Mouse (Mus musculus) testis, adult 2 months (tissue): ENCODE results near the gene Oip5.

Source experiments
- CTCF ChIP-seq: fragments of 200-500 bp; IDR thresholded peaks from 2 replicates; pipeline ENCODE4 v1.5.1; 2012; ENCODE audit warnings: low read depth, mild to moderate bottlenecking, inconsistent platforms, low read length, moderate library complexity; ENCODE audit not compliant: control insufficient read depth, insufficient read depth, insufficient replicate concordance
- POLR2A ChIP-seq: fragments of 200-500 bp; IDR thresholded peaks from 2 replicates; pipeline ENCODE4 v1.6.1; 2012; ENCODE audit warnings: low read depth, mild to moderate bottlenecking, inconsistent platforms, low read length, moderate library complexity; ENCODE audit not compliant: control insufficient read depth

- TF ChIP-seq CTCF (no peak), POLR2A (no peak)
Measured at GRCm38 (mm10) chr2:119601027-119601426, 17.2 kb downstream of the Oip5 start.
